Mouse (Mus musculus) hindbrain, embryonic 10.5 days (tissue): ENCODE results near the gene Ush1g. TPM values are rescaled to one million over a fixed set of nuclear protein-coding genes. Genes with fewer than 3 reads are reported as not detected.

Experiments used
- DNase-seq: peaks from one replicate; pipeline ENCODE4 v3.0.0-alpha.2; 2017; ENCODE audit warnings: low spot score
- H3K27ac ChIP-seq: fragments of 300-500 bp; sonication (generic); 2 replicates; pipeline ENCODE4 v1.5.1; 2016; ENCODE audit warnings: mild to moderate bottlenecking, moderate library complexity
- H3K27me3 ChIP-seq: fragments of 300-500 bp; sonication (generic); 2 replicates; pipeline ENCODE4 v1.6.1; 2016; ENCODE audit warnings: mild to moderate bottlenecking; ENCODE audit not compliant: poor library complexity, insufficient read depth, severe bottlenecking
- H3K36me3 ChIP-seq: fragments of 300-500 bp; sonication (generic); 2 replicates; pipeline ENCODE4 v1.6.1; 2016; ENCODE audit warnings: mild to moderate bottlenecking, moderate library complexity
- H3K4me1 ChIP-seq: fragments of 300-500 bp; sonication (generic); replicated peaks from 2 replicates; pipeline ENCODE4 v1.6.1; 2016; ENCODE audit warnings: mild to moderate bottlenecking
- H3K4me3 ChIP-seq: fragments of 300-500 bp; sonication (generic); 2 replicates; pipeline ENCODE4 v1.5.1; 2016; ENCODE audit warnings: mild to moderate bottlenecking, moderate library complexity
- H3K9me3 ChIP-seq: fragments of 300-500 bp; sonication (generic); 2 replicates; pipeline ENCODE4 v1.6.1; 2016; ENCODE audit warnings: mild to moderate bottlenecking, moderate library complexity
- WGBS: fragments of 180-500 bp; shearing (Covaris S2); methylation state at CpG from one replicate; pipeline ENCODE4 v1.1.7; 2016; 5-methylcytosine and 5-hydroxymethylcytosine counted together
- polyA plus RNA-seq: library from polyadenylated mRNA; unstranded; fragments of >200 nt; fragmentation: Nextera tagmentation; extraction: Ambion mirVana; gene quantifications from 2 replicates; pipeline ENCODE4 v1.2.1, GENCODE M21; 2016

Ush1g gene
- polyA plus RNA-seq, 1 experiment from 2014 or later: 0.10 TPM

GRCm38 (mm10) chr11:115295939-115296338 lies 25.9 kb downstream of the Ush1g start:
- Histone ChIP-seq H3K27me3 (peaks cover 43% of the 10 kb centered on the region), H3K4me3 (no peak overlapping the region), H3K9me3 (peaks cover 3% of the 10 kb centered on the region), H3K27ac (no peak overlapping the region), H3K36me3 (no peaks in the 10 kb centered on the region), H3K4me1 (peaks cover 33% of the 10 kb centered on the region)
- 89% methylated on average over 11 of the region's 11 CpGs for WGBS
- no peak for DNase-seq

GRCm38 (mm10) chr11:115292631-115293375 lies 29.0 kb downstream of the Ush1g start:
- no peaks in the 10 kb centered on the region for H3K9me3 ChIP-seq
- H3K4me1 ChIP-seq: peaks cover 33% of the 10 kb centered on the region
- WGBS: 62% methylated on average over 14 of the region's 14 CpGs
- H3K27ac ChIP-seq: 0 out of 2 replicates have a peak overlapping the region, but pooled peaks have one; percentile 8
- H3K4me3 ChIP-seq: no peak overlapping the region
- H3K27me3 ChIP-seq: peaks cover 25% of the 10 kb centered on the region
- H3K36me3 ChIP-seq: no peaks in the 10 kb centered on the region
- no peak for DNase-seq

- Histone ChIP-seq H3K36me3 (no peaks in the 10 kb centered on the region), H3K4me1 (peaks cover 21% of the 10 kb centered on the region; the same call in 1 of the 2 replicates), H3K9me3 (no peaks in the 10 kb centered on the region), H3K27me3 (peaks cover 12% of the 10 kb centered on the region), H3K27ac (no peak overlapping the region), H3K4me3 (no peak overlapping the region)
- 79% methylated on average over 10 of the region's 10 CpGs for WGBS
- no peak for DNase-seq
These were observed 30.3 kb downstream of the Ush1g start for GRCm38 (mm10) chr11:115291503-115291902.

GRCm38 (mm10) chr11:115290919-115291318 lies 30.9 kb downstream of the Ush1g start:
- no peaks in the 10 kb centered on the region for H3K9me3 ChIP-seq
- H3K4me1 ChIP-seq: peaks cover 21% of the 10 kb centered on the region; the same call in 1 of the 2 replicates
- H3K4me3 ChIP-seq: no peak overlapping the region
- WGBS: 90% methylated on average over 6 of the region's 6 CpGs
- no peak overlapping the region for H3K27ac ChIP-seq
- no peak for DNase-seq
- no peaks in the 10 kb centered on the region for H3K36me3 ChIP-seq
- peaks cover 6% of the 10 kb centered on the region for H3K27me3 ChIP-seq

GRCm38 (mm10) chr11:115290314-115290713 lies 31.5 kb downstream of the Ush1g start:
- H3K4me1 ChIP-seq: peaks cover 21% of the 10 kb centered on the region; the same call in 1 of the 2 replicates
- H3K27me3 ChIP-seq: no peaks in the 10 kb centered on the region
- no peaks in the 10 kb centered on the region for H3K9me3 ChIP-seq
- WGBS: 83% methylated on average over 1 of the region's 1 CpGs
- H3K36me3 ChIP-seq: no peaks in the 10 kb centered on the region
- no peak for DNase-seq
- H3K27ac ChIP-seq: no peak overlapping the region
- H3K4me3 ChIP-seq: no peak overlapping the region

GRCm38 (mm10) chr11:115289885-115290284 lies 32.0 kb downstream of the Ush1g start:
- 84% methylated on average over 8 of the region's 8 CpGs for WGBS
- H3K27me3 ChIP-seq: no peaks in the 10 kb centered on the region
- no peak for DNase-seq

GRCm38 (mm10) chr11:115288305-115288704 lies 33.5 kb downstream of the Ush1g start:
- Histone ChIP-seq H3K9me3 (no peaks in the 10 kb centered on the region), H3K27me3 (no peaks in the 10 kb centered on the region), H3K36me3 (no peaks in the 10 kb centered on the region), H3K27ac (no peak overlapping the region), H3K4me3 (no peak overlapping the region), H3K4me1 (peaks cover 19% of the 10 kb centered on the region; the same call in 1 of the 2 replicates)
- 85% methylated on average over 2 of the region's 2 CpGs for WGBS
- DNase-seq: no peak

More at GRCm38 (mm10) chr11:115289885-115290284, 32.0 kb downstream of the Ush1g start:
- peaks cover 21% of the 10 kb centered on the region; the same call in 1 of the 2 replicates for H3K4me1 ChIP-seq
- no peak overlapping the region for H3K27ac ChIP-seq
- H3K36me3 ChIP-seq: no peaks in the 10 kb centered on the region
- no peaks in the 10 kb centered on the region for H3K9me3 ChIP-seq
- H3K4me3 ChIP-seq: no peak overlapping the region

GRCm38 (mm10) chr11:115287386-115287785 lies 34.5 kb downstream of the Ush1g start:
- no peaks in the 10 kb centered on the region for H3K36me3 ChIP-seq
- H3K27me3 ChIP-seq: no peaks in the 10 kb centered on the region
- H3K27ac ChIP-seq: no peak overlapping the region
- no peak overlapping the region for H3K4me3 ChIP-seq
- H3K9me3 ChIP-seq: no peaks in the 10 kb centered on the region
- 87% methylated on average over 5 of the region's 5 CpGs for whole genome bisulfite sequencing
- peaks cover 17% of the 10 kb centered on the region; the same call in 1 of the 2 replicates for H3K4me1 ChIP-seq
- DNase-seq: no peak

GRCm38 (mm10) chr11:115286201-115286993 lies 35.4 kb downstream of the Ush1g start:
- WGBS: 83% methylated on average over 19 of the region's 19 CpGs
- no peak for DNase-seq
- Histone ChIP-seq H3K27ac (no peak overlapping the region), H3K27me3 (no peaks in the 10 kb centered on the region), H3K4me3 (no peak overlapping the region), H3K9me3 (no peaks in the 10 kb centered on the region), H3K4me1 (peaks cover 7% of the 10 kb centered on the region; the same call in 1 of the 2 replicates), H3K36me3 (no peaks in the 10 kb centered on the region)

- H3K4me3 ChIP-seq: no peak overlapping the region
- H3K27ac ChIP-seq: no peak overlapping the region
- H3K9me3 ChIP-seq: no peaks in the 10 kb centered on the region
- WGBS: 74% methylated on average over 4 of the region's 4 CpGs
- H3K36me3 ChIP-seq: no peaks in the 10 kb centered on the region
- no peak for DNase-seq
- peaks cover 5% of the 10 kb centered on the region; the same call in 1 of the 2 replicates for H3K4me1 ChIP-seq
- no peaks in the 10 kb centered on the region for H3K27me3 ChIP-seq
These were observed 36.6 kb downstream of the Ush1g start for GRCm38 (mm10) chr11:115285282-115285681.

GRCm38 (mm10) chr11:115283891-115284620 lies 37.8 kb downstream of the Ush1g start:
- no peak overlapping the region for H3K27ac ChIP-seq
- no peaks in the 10 kb centered on the region for H3K36me3 ChIP-seq
- 86% methylated on average over 12 of the region's 12 CpGs for WGBS
- peaks cover 5% of the 10 kb centered on the region; the same call in 1 of the 2 replicates for H3K4me1 ChIP-seq
- no peaks in the 10 kb centered on the region for H3K27me3 ChIP-seq
- no peaks in the 10 kb centered on the region for H3K9me3 ChIP-seq
- DNase-seq: no peak
- H3K4me3 ChIP-seq: no peak overlapping the region

- Histone ChIP-seq H3K27ac (no peak overlapping the region), H3K4me3 (no peak overlapping the region), H3K36me3 (no peaks in the 10 kb centered on the region), H3K4me1 (peaks cover 5% of the 10 kb centered on the region; the same call in 1 of the 2 replicates), H3K27me3 (no peaks in the 10 kb centered on the region), H3K9me3 (no peaks in the 10 kb centered on the region)
- DNase-seq: no peak
- 76% methylated on average over 9 of the region's 9 CpGs for WGBS
These were observed 38.4 kb downstream of the Ush1g start for GRCm38 (mm10) chr11:115283486-115283765.
